Mouse (Mus musculus) liver, embryonic 14.5 days (tissue): ENCODE data around the gene Bub1b.

Experiments
- CTCF ChIP-seq: IDR thresholded peaks from 2 replicates; pipeline ENCODE4 v1.5.1; 2016; ENCODE audit warnings: antibody characterized with exemption, low read depth, control low read depth
- EP300 ChIP-seq: IDR thresholded peaks from 2 replicates; pipeline ENCODE4 v1.6.1; 2016; ENCODE audit warnings: antibody characterized with exemption, low read depth

DNA sequence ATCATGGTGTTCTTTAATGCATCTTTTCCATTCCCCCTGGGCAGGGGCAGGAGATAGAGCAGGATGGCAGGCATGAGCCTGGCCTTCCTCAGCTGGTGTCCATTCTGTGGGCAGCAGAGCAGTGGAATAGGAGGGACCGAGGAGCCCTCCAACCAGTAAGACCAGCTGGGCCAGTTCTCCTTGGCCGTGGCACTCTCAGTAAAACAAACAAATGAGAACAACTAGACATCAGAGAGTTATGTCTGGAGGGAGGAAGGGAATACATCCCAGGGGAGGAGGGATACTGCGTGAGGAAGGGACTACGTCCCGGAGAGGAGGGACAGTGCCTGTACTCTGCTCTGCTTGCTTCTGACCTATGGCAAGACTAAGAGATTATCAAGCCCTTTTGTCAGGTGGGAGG lies 12.0 kb upstream of the Bub1b start:
- no peak for TF ChIP-seq CTCF
- TF ChIP-seq EP300: no peak
